Mouse (Mus musculus) embryo, embryonic 11 days (tissue): ENCODE results near the gene Qrich2.
"Not testable (repeated sequence)": the region's sequence is repeated elsewhere in the genome, so short reads cannot be mapped to it uniquely, and the experiment has no call there.

Source experiments
- DNase-seq: peaks from one replicate; pipeline ENCODE4 v3.0.0-alpha.2; 2015

Qrich2 gene

GRCm38 (mm10) chr11:116466141-116466540, at the start of gene Qrich2:
Qrich2 (minus strand) TSS chr11:116466241.
- no peak for DNase-seq

- DNase-seq = no peak
Observed at GRCm38 (mm10) chr11:116515330-116516020, 49.4 kb upstream of the Qrich2 start.

GRCm38 (mm10) chr11:116513531-116514038, 47.5 kb upstream of the Qrich2 start:
- no peak for DNase-seq

DNA sequence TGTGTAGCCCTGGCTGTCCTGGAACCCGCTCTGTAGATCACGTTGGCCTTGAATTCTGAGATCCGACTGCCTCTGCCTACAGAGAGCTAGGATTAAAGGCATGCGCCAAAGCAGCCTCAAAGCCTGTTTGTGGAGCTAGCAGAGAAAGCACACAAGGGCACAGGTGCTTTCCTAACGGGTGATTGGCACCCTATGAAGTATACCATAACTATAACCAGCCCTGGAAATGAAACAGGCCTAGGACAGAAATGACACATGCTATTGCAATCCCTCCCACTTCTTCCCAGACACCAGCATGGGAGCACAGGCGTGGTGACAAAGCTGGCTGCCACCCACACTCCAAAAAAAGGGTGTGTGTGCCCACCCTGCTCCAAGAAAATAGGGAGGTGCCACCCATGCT, 46.9 kb upstream of the Qrich2 start:
- DNase-seq = no peak

DNA sequence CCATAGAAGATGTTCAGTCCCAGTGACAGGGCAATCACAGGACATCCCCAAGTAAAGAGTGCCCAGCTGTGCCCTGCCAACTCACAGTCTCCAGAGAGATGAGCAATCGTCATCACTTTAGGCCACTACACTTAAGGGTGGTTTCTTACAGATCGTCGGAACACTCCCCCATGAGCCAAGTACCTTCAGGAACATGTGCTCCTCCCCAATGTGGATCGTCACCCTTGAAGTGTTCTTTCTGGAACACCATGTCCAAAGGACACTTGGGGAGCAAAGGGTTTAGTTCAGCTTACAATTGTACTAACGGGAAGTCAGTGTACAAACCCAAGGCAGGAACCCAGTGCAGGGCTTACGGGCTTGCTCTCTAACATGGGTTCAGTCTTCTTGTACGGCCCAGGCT, 46.1 kb upstream of the Qrich2 start:
- DNase-seq = no peak

GRCm38 (mm10) chr11:116511301-116511868, 45.3 kb upstream of the Qrich2 start:
- no peak for DNase-seq

GRCm38 (mm10) chr11:116508689-116509088, 42.6 kb upstream of the Qrich2 start:
- DNase-seq = peak; percentile 49

- no peak for DNase-seq
Observed at GRCm38 (mm10) chr11:116506151-116506875, 40.3 kb upstream of the Qrich2 start.

- no peak for DNase-seq
Observed at GRCm38 (mm10) chr11:116505573-116505972, 39.5 kb upstream of the Qrich2 start.

GRCm38 (mm10) chr11:116504516-116504915, 38.5 kb upstream of the Qrich2 start:
- no peak for DNase-seq

DNA sequence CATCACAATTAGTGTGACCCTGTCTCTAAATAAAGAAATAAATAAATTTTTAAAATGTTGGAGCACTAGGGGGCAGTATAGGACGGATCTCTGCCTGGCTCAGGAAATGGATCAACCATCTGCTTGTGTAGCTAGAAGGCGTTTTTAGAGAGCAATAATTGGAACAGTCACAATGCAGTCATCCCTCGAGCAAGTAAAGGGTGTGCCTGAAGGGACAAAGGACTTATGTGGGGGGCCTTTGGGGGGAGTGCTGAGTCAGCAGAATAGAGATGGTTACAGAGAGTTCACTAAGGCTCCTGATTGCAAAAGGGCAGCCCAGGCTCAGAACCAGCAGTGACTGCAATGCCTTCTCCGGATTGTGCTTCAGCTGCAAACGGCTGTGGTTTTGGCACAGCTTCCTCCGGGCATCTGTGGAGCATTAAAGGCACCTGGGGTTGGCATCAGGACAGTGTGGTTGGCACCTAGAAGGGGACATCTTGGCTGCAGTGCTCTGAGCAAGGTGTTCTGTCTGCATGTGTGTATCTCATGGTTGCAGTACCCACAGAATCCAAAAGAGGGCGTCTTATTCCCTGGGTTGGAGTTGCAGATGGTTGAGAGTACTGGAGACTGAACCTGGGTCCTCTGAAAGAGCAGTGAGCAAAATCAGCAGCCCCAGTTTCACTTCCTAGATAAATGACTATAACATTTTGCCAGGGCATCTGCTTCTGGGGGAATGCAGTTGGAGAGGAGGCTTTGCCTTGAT, 35.1 kb upstream of the Qrich2 start:
- DNase-seq = peak; percentile 74

DNA sequence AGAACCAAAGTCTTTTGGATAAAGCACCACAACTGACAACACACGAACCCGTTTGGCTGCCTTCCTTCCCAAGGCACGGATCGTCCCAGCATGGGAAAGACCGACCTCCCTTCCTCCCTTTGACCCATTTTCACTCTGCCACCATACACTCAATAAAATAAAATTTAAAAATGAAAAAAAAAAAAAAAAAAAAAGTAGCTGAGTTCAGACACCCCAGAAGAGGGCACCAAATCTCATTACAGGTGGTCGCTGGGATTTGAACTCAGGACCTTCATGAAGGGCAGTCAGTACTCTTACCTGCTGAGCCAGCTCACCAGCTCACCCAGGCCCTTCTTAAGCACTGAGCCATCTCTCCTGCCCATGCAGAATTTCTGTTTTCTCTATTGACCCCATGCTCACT, 33.0 kb upstream of the Qrich2 start:
- no peak for DNase-seq

DNA sequence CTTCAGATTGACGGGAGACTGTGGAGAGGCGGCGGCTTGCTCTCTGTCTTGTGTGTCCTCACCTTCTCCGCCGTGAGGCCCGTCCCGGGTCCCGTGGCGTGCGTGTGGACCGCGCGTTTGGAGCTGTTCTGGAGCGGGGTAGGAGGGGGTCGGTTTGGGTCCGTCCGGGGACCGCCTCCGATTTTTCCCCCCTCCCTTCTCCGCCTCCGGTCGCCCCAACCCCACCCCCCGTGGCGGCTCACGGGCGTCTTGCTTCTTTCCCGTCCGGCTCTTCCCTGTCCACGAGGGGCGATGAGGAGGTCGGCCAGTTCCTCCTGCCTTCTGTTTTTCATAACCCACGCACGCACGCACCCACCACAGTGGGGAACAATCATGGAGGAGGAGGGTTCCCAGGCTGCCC, 32.6 kb upstream of the Qrich2 start:
- DNase-seq = no peak

DNA sequence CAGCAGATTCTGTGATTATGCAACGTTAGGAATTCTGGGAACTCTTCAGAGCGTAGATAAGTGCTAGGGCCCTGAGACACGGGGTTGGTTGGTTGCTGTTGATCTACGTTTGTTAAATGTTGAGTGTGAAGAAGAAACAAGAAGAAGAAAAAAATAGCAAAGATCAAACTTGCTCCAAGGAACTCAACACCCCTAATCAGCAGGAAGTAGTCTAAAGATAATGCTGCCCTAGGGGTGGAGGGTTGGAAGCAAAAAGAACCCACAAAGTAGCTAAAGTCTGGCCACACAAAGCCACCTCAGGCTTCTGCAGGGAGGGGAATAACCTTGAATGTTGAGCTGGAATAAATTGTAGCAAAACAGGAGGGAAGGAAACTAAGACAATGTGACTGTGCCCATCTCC, 31.3 kb upstream of the Qrich2 start:
- DNase-seq = no peak

DNA sequence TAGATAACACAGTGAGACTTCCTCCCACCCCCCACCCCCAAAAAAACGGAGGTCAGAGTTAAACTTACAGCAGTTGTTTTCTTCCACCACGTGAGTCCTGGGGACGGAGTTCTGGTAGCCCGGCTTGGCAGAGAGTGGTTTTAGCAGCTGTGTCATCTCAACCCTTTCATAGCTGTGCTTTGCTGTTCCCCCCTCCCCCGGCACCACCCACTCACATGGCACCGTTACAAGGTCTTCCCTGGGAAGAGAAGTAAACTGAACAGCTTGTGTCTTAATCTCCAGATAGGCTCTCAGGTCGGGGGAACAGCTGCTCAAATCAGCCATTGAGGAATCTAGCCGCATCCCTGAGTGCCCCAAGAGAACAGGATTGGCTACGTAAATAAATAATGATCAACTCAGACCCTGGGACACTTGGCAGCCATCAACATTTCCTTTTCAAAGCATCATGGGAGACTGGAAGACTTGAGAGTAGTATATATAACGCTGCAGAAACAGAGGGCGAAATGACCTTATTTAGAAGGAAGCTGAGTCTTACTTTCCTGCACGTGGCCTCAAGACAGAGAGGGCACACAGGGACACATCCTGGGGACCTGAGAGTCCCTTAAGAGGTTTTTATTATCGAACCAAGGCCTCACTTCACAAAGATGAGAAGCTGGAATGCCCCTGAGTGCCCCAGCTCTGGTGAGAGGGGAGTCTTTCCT, 28.6 kb upstream of the Qrich2 start:
- peak; percentile 24 for DNase-seq

- DNase-seq = peak; percentile 80
Observed at GRCm38 (mm10) chr11:116493795-116494252, 27.8 kb upstream of the Qrich2 start, which contains the start of gene Prpsap1. Prpsap1 (minus strand) TSS chr11:116494202.

DNA sequence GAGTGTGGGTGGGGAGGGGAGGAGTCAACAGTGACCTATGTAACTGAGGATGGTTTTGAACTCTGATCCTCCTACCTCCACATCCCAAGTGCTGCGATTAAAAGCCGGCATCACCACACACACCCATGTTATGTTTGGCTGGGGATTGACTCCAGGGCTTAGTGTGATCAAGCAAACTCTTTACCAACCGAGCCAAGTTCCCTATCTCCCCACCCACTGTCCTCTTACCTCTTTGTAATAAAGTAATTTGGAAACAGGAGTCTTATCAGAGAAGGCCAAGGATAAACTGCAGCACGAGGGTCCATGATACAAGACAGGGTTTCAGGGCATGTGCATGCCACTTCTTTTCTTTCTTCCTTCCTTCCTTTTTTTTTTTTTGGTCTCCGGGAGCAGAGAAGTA, 27.1 kb upstream of the Qrich2 start:
- no peak for DNase-seq

DNA sequence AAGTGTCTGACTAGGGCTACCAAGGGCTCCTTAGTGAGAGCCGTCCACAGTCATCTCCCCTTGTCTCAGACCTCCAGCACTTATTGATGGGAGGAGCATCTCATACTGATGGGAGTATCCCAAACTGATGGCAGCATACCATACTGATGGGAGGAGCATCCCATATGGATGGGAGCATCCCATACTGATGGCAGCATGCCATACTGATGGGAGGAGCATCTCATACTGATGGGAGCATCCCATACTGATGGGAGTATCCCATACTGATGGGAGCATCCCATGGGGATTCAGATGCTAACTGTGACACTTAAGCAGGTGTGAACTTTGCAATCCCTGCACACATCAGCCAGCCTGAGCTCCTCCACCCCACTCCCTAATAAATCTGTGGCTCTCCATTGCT, 26.5 kb upstream of the Qrich2 start:
- DNase-seq = not testable (repeated sequence)

DNA sequence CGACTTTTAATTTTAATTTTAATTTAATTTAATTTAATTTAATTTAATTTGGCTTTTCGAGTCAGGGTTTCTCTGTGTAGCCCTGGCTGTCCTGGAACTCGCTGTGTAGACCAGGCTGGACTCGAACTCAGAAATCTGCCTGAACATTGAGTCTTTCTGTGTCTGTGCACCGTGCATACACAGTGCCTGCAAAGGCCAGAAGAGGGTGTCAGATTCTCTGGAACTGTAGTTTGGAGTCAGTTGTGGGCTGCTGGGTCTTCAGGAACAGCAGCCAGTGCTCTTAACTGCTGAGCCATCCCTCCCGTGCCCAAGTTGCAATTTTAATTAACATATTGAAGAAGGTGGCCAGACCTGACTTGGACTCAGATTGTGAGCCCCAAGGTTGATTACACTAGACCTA, 25.3 kb upstream of the Qrich2 start:
- DNase-seq = no peak

DNA sequence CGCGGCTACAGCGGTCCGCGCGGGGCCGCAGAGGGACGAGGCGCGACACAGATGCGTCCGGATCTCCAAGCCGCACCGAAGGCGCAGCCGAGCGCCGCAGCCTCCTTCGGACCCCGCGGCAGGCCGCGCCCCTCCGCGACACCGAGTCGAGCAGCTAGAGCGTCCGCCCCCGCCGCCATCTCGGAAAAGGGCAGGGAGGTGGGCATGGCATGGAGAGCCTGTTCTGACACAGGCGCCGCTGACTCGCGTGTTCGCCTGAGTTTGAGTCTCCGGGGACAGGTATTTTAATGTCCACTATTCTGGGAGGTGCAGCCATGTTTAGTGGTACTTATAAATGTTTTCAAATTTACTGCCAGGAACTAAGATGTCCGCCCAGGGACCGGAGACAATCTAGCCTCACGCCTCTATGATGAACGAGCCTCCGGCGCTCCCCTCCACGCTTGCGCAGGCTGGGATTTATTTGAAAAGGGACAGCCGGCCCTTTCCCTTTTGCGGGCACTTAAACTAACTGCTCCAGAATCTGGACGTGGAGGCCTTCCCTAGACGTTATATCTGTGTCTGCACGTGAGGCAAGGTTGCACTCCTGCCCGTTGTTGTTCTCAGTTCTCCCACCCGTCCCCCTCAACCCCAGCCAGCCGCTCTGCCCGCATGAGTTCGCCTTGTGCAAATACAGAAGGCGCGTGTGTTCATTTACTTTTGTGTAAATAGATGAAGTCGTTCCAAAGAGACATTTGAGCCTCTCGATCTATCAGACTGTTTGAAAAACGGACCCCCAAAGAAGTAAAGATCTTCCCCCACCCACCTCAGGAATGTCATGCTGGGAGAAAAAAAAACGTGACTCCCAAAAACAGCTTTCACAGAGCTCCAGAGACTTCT, 24.4 kb upstream of the Qrich2 start:
- DNase-seq = peak; percentile 94

DNA sequence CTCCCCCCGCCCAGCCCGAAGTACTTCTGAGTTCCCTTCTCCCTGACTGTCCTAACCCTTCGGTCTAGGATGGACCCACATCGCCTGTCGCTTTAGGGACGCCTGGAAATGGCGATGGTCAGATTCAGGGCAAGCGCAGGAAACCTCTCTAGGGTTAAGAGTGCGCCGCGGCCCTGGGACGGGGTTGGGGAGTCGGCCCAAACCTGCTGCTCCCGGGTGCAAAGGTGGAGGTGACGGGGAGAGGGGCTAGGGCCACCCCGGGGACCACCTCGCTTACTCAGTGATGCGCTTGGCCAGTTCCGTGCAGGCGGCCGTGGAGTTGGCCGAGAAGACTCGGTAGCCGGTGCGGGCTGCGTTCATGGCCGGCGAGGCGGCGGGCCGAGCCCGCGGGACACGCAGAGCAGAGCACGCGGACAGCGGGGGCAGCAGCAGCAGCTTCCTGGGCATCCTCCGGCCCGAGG, 23.8 kb upstream of the Qrich2 start:
- DNase-seq = no peak
